Mouse (Mus musculus) small intestine, adult 2 months (tissue): ENCODE results near the gene Mettl21a.

Experiments
- CTCF ChIP-seq: fragments of 200-500 bp; IDR thresholded peaks from 2 replicates; pipeline ENCODE4 v1.5.1; 2012; ENCODE audit warnings: low read depth, mild to moderate bottlenecking, control low read depth, inconsistent platforms, low read length, moderate library complexity, mixed read lengths; ENCODE audit not compliant: insufficient replicate concordance, insufficient read length; ENCODE audit errors: extremely low read depth
- POLR2A ChIP-seq: fragments of 200-500 bp; IDR thresholded peaks from 2 replicates; pipeline ENCODE4 v1.6.1; 2012; ENCODE audit warnings: low read depth, mild to moderate bottlenecking, control low read depth, inconsistent platforms, low read length, moderate library complexity

- TF ChIP-seq POLR2A (no peak), CTCF (no peak)
These were observed 18.1 kb downstream of the Mettl21a start for GRCm38 (mm10) chr1:64598926-64599325.
